Mouse (Mus musculus) CH12.LX (cell line): ENCODE data around the gene Zfp451. TPM values are rescaled to one million over a fixed set of nuclear protein-coding genes. Genes with fewer than 3 reads are reported as not detected.

Experiments
- DNase-seq: peaks from one replicate; pipeline ENCODE4 v3.0.0-alpha.2; 2013; ENCODE audit errors: extremely low read depth
- H3K27ac ChIP-seq: 2 replicates; pipeline ENCODE4 v1.5.1; 2012; ENCODE audit warnings: low read depth, mild to moderate bottlenecking, control low read depth, moderate library complexity; ENCODE audit not compliant: insufficient read depth
- H3K27me3 ChIP-seq: replicated peaks from 2 replicates; pipeline ENCODE3; 2012; ENCODE audit warnings: inconsistent platforms
- H3K36me3 ChIP-seq, 2 experiments: replicated peaks in 1 of 2; 2 replicates each; pipeline versions ENCODE3 to v1.6.1; 2012; ENCODE audit warnings: inconsistent platforms in 1 of 2, low read length in 1 of 2, mild to moderate bottlenecking in 1 of 2, mixed read lengths in 1 of 2, moderate library complexity in 1 of 2; ENCODE audit not compliant: control insufficient read depth in 1 of 2, insufficient read depth in 1 of 2
- H3K4me1 ChIP-seq, 2 experiments: 2 replicates each; pipeline ENCODE4 v1.6.1; 2012; ENCODE audit warnings: inconsistent platforms in 1 of 2, moderate library complexity in 1 of 2; ENCODE audit not compliant: insufficient read depth in 2 of 2, control insufficient read depth in 1 of 2
- H3K4me2 ChIP-seq: 2 replicates; pipeline ENCODE4 v1.6.1; 2012; ENCODE audit warnings: low read depth, mild to moderate bottlenecking, control low read depth; ENCODE audit not compliant: poor library complexity, insufficient read depth, severe bottlenecking
- H3K4me3 ChIP-seq, 3 experiments: fragments of 150-350 bp in 1 of 3; sonication (generic) in 1 of 3; replicated peaks in 1 of 3; 2 replicates each; pipeline versions ENCODE3 to v1.5.1; 2011 to 2012; ENCODE audit warnings: low read depth in 2 of 3, low read length in 2 of 3, mild to moderate bottlenecking in 2 of 3, moderate library complexity in 2 of 3, control low read depth in 1 of 3, improper control_type of control experiment in 1 of 3, inconsistent platforms in 1 of 3, mixed read lengths in 1 of 3; ENCODE audit not compliant: poor library complexity in 1 of 3
- H3K79me2 ChIP-seq: replicated peaks from 2 replicates; pipeline ENCODE4 v1.6.1; 2012; ENCODE audit warnings: mild to moderate bottlenecking, moderate library complexity; ENCODE audit not compliant: control insufficient read depth, poor library complexity, insufficient read depth, severe bottlenecking; ENCODE audit errors: extremely low read depth
- H3K9ac ChIP-seq: 2 replicates; pipeline ENCODE4 v1.6.1; 2012; ENCODE audit warnings: low read depth, mild to moderate bottlenecking, control low read depth, moderate library complexity; ENCODE audit not compliant: insufficient read depth
- H3K9me3 ChIP-seq: replicated peaks from 2 replicates; pipeline ENCODE3; 2012; ENCODE audit warnings: low read length, inconsistent platforms, mixed read lengths
- BHLHE40 ChIP-seq: IDR thresholded peaks from 2 replicates; pipeline ENCODE4 v1.6.1; 2011; ENCODE audit warnings: mild to moderate bottlenecking, low read depth, low read length, improper control_type of control experiment
- CHD1 ChIP-seq: IDR thresholded peaks from 2 replicates; pipeline ENCODE4 v1.6.1; 2012; ENCODE audit warnings: low read depth, low read length, improper control_type of control experiment, inconsistent platforms
- ETS1 ChIP-seq: conservative IDR thresholded peaks from 2 replicates; pipeline ENCODE4 v1.6.1; 2012; ENCODE audit warnings: low read depth, mild to moderate bottlenecking, inconsistent platforms, low read length, improper control_type of control experiment, moderate library complexity
- GABPA ChIP-seq: IDR thresholded peaks from 2 replicates; pipeline ENCODE4 v1.6.1; 2012; ENCODE audit warnings: low read depth, low read length, improper control_type of control experiment, inconsistent platforms; ENCODE audit not compliant: insufficient replicate concordance
- HCFC1 ChIP-seq: IDR thresholded peaks from 2 replicates; pipeline ENCODE4 v1.6.1; 2012; ENCODE audit warnings: low read depth, mild to moderate bottlenecking, inconsistent platforms, low read length, improper control_type of control experiment
- JUND ChIP-seq: conservative IDR thresholded peaks from 2 replicates; pipeline ENCODE4 v1.6.1; 2011; ENCODE audit warnings: low read depth, low read length, improper control_type of control experiment
- MYC ChIP-seq: IDR thresholded peaks from 2 replicates; pipeline ENCODE4 v1.6.1; 2011; ENCODE audit warnings: low read depth, mild to moderate bottlenecking, improper control_type of control experiment, low read length
- NRF1 ChIP-seq: IDR thresholded peaks from 2 replicates; pipeline ENCODE4 v1.6.1; 2014; ENCODE audit warnings: low read depth, mild to moderate bottlenecking, inconsistent platforms, low read length, improper control_type of control experiment, moderate library complexity
- POLR2AphosphoS2 ChIP-seq: IDR thresholded peaks from 2 replicates; pipeline ENCODE4 v1.6.1; 2011; ENCODE audit warnings: low read depth, low read length, improper control_type of control experiment
- RAD21 ChIP-seq: IDR thresholded peaks from 2 replicates; pipeline ENCODE4 v1.6.1; 2011; ENCODE audit warnings: low read depth, mild to moderate bottlenecking, low read length, improper control_type of control experiment, moderate library complexity
- SIN3A ChIP-seq: IDR thresholded peaks from 2 replicates; pipeline ENCODE4 v1.6.1; 2012; ENCODE audit warnings: low read length, improper control_type of control experiment, inconsistent platforms
- SMC3 ChIP-seq: IDR thresholded peaks from 2 replicates; pipeline ENCODE4 v1.6.1; 2011; ENCODE audit warnings: low read depth, low read length, improper control_type of control experiment
- TBP ChIP-seq: conservative IDR thresholded peaks from 2 replicates; pipeline ENCODE4 v1.6.1; 2011; ENCODE audit warnings: low read depth, low read length, improper control_type of control experiment
- TCF12 ChIP-seq: IDR thresholded peaks from 2 replicates; pipeline ENCODE4 v1.6.1; 2014; ENCODE audit warnings: low read depth, mild to moderate bottlenecking, inconsistent platforms, low read length, improper control_type of control experiment
- ZKSCAN1 ChIP-seq: IDR thresholded peaks from 2 replicates; pipeline ENCODE4 v1.6.1; 2012; ENCODE audit warnings: low read depth, inconsistent platforms, low read length, improper control_type of control experiment, borderline replicate concordance
- ZNF384 ChIP-seq: IDR thresholded peaks from 2 replicates; pipeline ENCODE4 v1.6.1; 2012; ENCODE audit warnings: low read depth, low read length, improper control_type of control experiment, inconsistent platforms
- dilution Hi-C: fragments of 300-500 bp; cut with MboI; formaldehyde crosslinking; loops from 2 replicates; pipeline ENCODE4 v1.14.3; 2020; ENCODE audit warnings: low sequenced_read_pairs; ENCODE audit not compliant: extremely low pct_unique_long_range_greater_than_20kb, extremely low pct_ligation_motif_present
- in situ Hi-C: fragments of 300-500 bp; cut with MboI; formaldehyde crosslinking; loops from 3 replicates; pipeline ENCODE4 v1.14.3; 2019; ENCODE audit warnings: low sequenced_read_pairs, low pct_ligation_motif_present, low pct_unique_long_range_greater_than_20kb, mixed read lengths
- polyA plus RNA-seq: library from polyadenylated mRNA; unstranded; fragments of >175 nt; gene quantifications from 2 replicates; pipeline ENCODE4 v1.2.1, GENCODE M21; 2012; ENCODE audit warnings: low read depth; ENCODE audit not compliant: insufficient read length
- total RNA-seq, 2 experiments: library from RNA; depleted of rRNA; stranded (reverse); fragments of 300-350 nt in 1 of 2; fragments of >200 nt in 1 of 2; gene quantifications; 2 replicates each; pipeline ENCODE4 v1.2.3; 2012 to 2014

The Zfp451 gene
- total and polyA plus RNA-seq, 3 experiments, result 13.9 to 23.0 (median 20.5) TPM

DNA sequence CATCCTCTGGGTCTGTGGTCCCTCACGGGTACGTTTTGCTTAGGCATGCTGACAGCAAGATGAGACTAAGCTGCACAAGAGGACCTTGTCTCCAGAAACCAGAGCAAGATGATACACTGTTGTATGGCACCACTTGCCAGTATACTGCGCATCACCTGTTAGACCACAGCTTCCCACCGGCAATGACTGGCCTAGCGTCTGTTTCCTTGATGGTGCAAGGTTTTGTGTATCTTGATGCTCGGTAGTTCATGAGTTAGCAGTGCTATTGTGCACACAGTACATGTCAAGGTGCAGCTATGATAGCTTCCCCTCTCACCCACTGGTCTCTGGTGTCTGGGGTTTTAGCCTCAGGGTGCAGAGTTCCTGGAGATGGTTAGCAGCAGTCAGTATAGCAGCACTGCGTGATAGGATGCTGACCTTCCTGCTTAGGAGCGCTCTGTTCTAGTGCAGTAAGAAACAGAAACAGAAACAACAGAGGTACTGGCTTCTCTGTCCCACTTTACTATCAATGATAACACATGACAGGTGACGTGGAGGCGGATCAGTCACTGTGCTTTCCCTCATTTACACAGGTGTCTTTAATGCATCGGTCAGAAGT, 75.6 kb downstream of the Zfp451 start:
- no peak for DNase-seq
- no peaks in the 10 kb centered on the region for H3K79me2 ChIP-seq
- H3K9me3 ChIP-seq, result no peaks in the 10 kb centered on the region
- H3K27ac ChIP-seq, result no peak overlapping the region
- TF ChIP-seq ZKSCAN1 (no peak), HCFC1 (no peak), POLR2AphosphoS2 (no peak), JUND (no peak), ZNF384 (no peak), TCF12 (no peak), NRF1 (no peak), GABPA (no peak), BHLHE40 (no peak), ETS1 (no peak), SIN3A (no peak), TBP (no peak), RAD21 (no peak), MYC (no peak), CHD1 (no peak)
- no peak overlapping the region for H3K4me3 ChIP-seq
- no peak overlapping the region for H3K9ac ChIP-seq
- peaks cover 60 to 84% of the 10 kb centered on the region in 2 experiments for H3K36me3 ChIP-seq
- dilution Hi-C loops, result no loop called here
- in situ Hi-C loops, result no loop called here
- H3K27me3 ChIP-seq, result no peaks in the 10 kb centered on the region
- peaks cover 0 to 5% of the 10 kb centered on the region in 2 experiments; a peak in 1 of 4 replicates for H3K4me1 ChIP-seq
- no peak overlapping the region for H3K4me2 ChIP-seq

- Histone ChIP-seq H3K4me1 (peaks cover 0 to 5% of the 10 kb centered on the region in 2 experiments; a peak in 1 of 4 replicates), H3K36me3 (peaks cover 60 to 88% of the 10 kb centered on the region in 2 experiments), H3K4me2 (no peak overlapping the region), H3K4me3 (no peak overlapping the region), H3K27ac (no peak overlapping the region), H3K9ac (no peak overlapping the region), H3K27me3 (no peaks in the 10 kb centered on the region), H3K79me2 (no peaks in the 10 kb centered on the region), H3K9me3 (no peaks in the 10 kb centered on the region)
- DNase-seq, result no peak
- TF ChIP-seq ZNF384, result no peak
- TF ChIP-seq SMC3, result no peak
- in situ Hi-C loops, result no loop called here
- dilution Hi-C loops, result no loop called here
Measured at GRCm38 (mm10) chr1:33738281-33738680, 76.1 kb downstream of the Zfp451 start.
